Mouse (Mus musculus) central nervous system, embryonic 14 days (tissue): Measurements from ENCODE around the gene Tubb4b. TPM values are rescaled to one million over a fixed set of nuclear protein-coding genes. Genes with fewer than 3 reads are reported as not detected.

Source experiments
- polyA plus RNA-seq: library from polyadenylated mRNA; depleted of rRNA; stranded (reverse); fragments of >200 nt; gene quantifications from 2 replicates; pipeline ENCODE4 v1.2.3, GENCODE M21; 2012; rRNA removed

Tubb4b gene
- polyA plus RNA-seq = 415 and 443 TPM in 2 replicates

GRCm38 (mm10) chr2:25224492-25224765, at the start of gene Tubb4b:
Gene Tubb4b, minus strand, starts transcription at chr2:25224702.

DNA sequence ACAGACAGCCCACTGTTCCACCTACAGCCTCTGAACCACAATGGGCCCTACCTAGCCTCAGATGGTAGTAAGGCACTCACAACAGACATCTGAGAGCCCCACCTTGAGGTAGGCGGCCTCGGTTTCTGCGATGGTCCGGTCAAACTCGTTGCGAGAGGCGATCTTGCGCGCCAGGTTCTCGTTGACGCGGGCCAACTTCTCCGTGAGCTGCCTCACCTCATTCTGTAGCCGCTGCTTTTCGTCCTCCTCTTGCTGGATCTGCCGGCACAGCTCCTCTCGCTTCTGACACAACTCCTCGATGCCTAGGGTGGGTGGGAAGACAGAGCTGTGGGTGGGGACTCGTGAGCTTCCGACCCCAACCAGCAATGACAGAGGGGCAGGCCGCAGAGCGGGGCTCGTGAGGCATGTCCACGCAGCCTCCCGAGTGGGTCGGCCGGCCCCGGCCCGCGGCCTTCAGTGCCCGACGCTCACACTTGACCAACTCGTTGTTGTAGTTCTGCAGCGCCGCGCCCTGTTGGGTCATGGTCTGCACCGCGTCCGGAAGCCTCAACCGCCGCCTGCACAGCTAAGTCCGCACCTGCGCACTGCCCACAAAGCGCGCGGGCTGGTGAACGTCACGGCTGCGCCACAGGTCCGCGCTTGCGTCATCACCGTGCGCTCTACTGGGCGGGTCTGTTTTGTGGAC, 47.5 kb upstream of the Tubb4b start, which contains the start of the genes Ssna1 and Anapc2:
Gene Ssna1, minus strand, starts transcription at position 612 of the 685 bp plus-strand sequence.
Gene Anapc2, plus strand, starts transcription at position 652 of the 685 bp plus-strand sequence.

DNA sequence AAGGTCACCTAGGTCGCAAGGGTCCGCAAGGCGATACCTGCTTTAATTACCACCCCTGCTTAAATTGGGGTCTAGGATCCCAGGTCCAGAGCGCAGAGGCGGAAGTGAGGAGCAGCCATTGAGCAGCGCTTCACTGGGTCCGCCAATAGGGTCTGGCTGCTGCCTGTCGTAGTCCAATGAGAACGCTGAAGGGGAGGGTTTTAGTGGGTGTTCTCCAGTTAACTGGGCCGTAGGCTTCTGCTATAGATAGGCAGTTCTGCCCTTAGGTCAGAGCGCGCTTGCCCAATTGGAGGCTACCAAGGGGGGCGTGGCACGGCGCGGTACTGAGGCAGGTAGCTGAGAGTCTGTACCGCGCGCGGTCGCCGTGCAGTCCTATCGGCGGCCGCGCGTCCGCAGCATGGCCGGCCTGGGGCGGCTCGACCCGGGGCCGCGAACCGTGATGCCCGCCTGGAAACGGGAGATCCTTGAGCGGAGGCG, 37.8 kb upstream of the Tubb4b start, which contains the start of gene Tprn:
Gene Tprn, plus strand, starts transcription at position 328 of the 477 bp plus-strand sequence.

GRCm38 (mm10) chr2:25255284-25255779, 30.8 kb upstream of the Tubb4b start, which contains the start of gene Tmem203:
Gene Tmem203, plus strand, starts transcription at chr2:25255439.

DNA sequence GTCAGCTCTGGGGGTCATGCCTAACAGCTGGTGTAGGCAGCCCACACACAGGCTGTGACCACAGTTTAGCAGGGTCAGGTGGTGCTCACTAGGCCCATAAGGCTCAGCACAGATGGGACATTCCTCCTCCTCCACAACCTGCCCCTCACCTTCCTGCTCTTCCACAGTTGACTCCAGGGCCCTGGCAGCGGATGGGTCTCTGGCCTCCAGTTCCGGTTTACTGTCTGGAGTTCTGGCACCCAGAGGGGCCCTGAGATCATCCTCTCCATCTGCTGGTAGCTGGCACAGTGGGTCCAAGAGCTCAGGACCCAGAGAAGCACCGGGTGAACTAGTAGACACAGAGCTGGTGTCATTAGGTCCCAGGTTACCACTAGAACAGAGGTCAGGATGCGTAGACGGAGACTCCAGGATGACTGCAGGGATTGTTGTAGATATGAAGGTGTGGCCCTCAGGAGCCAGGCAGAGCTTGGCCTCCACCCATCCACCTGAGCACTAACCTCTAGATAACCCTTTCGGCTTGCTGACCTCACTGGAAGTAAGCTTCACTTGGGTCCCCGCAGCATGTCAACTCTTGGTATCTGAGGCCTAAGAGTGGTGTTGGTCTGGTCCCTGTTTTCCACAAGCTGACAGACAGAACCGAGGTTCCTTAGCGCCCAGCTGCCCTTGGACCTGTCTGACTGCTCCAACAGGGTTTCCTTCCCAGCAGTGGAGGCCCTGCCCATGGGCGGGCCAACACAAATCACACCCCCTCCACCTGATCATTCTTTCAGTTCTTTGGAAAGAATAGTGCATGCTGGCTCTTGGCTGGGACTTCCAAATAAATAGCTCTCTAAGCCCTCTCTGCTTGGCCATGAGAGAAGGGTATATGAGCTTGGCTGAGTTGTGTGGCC, 21.9 kb upstream of the Tubb4b start, which contains the start of gene AL732309.1:
Gene AL732309.1, minus strand, starts transcription at position 681 of the 890 bp plus-strand sequence.

DNA sequence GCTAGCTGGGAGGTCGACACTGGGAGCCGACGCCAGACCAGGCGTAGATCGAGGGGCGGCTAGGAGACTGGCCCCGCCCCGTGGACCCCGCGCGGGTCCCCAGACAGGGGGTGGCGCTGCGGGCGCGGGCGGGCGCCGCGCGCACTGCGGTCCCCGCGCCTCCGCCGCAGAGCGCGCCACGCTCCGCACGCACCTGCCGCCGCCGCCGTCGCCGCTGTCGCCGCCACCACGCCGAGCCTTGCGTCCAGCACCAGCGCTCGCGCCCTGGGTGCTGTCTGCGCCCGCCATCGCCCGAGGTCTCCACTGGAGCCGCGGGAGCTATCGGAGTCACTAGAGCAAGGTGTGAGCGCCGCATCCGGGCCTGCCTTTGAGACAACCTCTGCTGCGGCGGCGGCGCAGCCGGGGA, 17.6 kb upstream of the Tubb4b start, which contains the start of the genes Rnf208 and Cysrt1:
Gene Rnf208, plus strand, starts transcription at position 155 of the 406 bp plus-strand sequence.
Gene Cysrt1, minus strand, starts transcription at position 352 of the 406 bp plus-strand sequence.

GRCm38 (mm10) chr2:25236614-25237013, 12.1 kb upstream of the Tubb4b start, which contains the start of gene Rnf224:
Gene Rnf224, minus strand, starts transcription at chr2:25236787.

GRCm38 (mm10) chr2:25234050-25234449, 9.5 kb upstream of the Tubb4b start, which contains the start of gene Slc34a3:
Gene Slc34a3, minus strand, starts transcription at chr2:25234364.

GRCm38 (mm10) chr2:25218445-25218844, 6.1 kb downstream of the Tubb4b start, which contains the start of gene Fam166a:
Gene Fam166a, plus strand, starts transcription at chr2:25218745.

GRCm38 (mm10) chr2:25214444-25214843, 10.1 kb downstream of the Tubb4b start, which contains the start of gene Stpg3:
Gene Stpg3, minus strand, starts transcription at chr2:25214637.

GRCm38 (mm10) chr2:25211121-25211670, 13.3 kb downstream of the Tubb4b start, which contains the start of gene Nelfb:
Gene Nelfb, minus strand, starts transcription at chr2:25211489.

DNA sequence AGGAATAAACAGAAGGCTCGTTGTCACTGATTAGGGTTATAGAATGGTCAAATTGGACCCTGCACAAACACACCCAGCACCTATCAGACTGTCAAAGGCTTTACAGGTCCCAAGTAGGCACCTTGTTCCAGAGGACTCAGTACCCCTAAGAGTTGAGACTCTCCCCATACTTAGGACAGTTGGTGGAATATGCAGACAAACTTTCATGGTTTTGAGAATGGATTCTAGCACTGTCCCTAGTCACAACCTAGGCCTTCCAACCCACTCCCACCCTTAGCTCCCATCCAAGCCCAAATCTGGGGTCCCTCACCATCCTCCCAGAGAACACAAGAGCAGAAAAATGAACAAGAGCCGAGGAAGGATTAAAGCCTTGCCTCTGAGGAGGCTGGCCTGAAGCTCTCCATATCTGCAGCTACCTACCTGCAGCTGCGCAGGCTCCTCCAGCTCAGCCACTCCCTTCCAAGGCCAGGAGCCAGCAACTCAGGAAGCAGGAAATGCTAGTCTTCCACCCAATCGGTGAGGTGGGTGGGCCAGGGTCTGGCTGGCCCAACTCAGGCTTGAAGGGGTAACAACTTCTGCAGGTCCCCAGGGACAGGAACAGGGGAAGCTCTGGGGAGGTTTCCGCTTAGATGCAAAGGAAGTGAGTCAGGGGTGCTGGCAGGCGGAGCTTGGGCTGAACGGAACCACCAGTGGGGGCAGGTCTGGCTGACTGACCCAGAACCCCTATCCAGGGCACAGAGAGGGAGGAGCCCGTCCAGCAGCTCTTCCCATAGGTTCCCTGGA, 28.1 kb downstream of the Tubb4b start, which contains the start of gene Tor4a:
Gene Tor4a, minus strand, starts transcription at position 715 of the 783 bp plus-strand sequence.

DNA sequence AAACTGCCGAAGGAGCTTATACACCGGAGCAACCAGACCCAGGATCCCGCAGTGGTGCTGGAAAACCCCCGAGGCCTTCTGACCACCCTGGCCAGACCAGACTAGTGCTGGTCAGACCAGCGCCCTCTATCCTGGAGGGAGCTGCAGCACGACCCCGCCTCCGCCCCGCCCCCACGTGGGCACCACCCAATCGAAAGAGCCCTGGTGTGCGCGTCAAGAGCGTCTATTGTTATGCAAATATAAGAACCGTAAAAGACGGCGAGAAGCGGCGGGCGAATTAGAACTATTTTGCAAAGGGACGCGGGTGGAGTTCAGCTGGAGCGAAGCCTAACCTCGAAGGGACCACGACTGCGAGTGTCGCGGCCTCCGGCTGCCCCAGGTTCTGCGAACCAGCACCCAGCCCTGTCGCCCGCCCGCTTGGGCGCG, 44.0 kb downstream of the Tubb4b start, which contains the start of gene Nrarp:
Gene Nrarp, plus strand, starts transcription at position 281 of the 426 bp plus-strand sequence.

Other genes starting within 250 kb of the Tubb4b start
- 109 and 115 TPM in 2 replicates for gene Mrpl41, start 249.6 kb downstream of the Tubb4b start, polyA plus RNA-seq
- gene Pnpla7, start 248.7 kb downstream of the Tubb4b start, polyA plus RNA-seq = 6.6 and 6.9 TPM in 2 replicates
- gene Nsmf, start 170.3 kb downstream of the Tubb4b start, polyA plus RNA-seq = 192 and 216 TPM in 2 replicates
- 0.07 TPM in 1 of 2 replicates, not detected in the other for gene Entpd8, start 144.4 kb downstream of the Tubb4b start, polyA plus RNA-seq
- 0.24 TPM in 1 of 2 replicates, not detected in the other for gene Noxa1, start 129.6 kb downstream of the Tubb4b start, polyA plus RNA-seq
- gene Nrarp, start 43.9 kb downstream of the Tubb4b start, polyA plus RNA-seq = 37.0 and 53.2 TPM in 2 replicates
- gene Tor4a, start 27.8 kb downstream of the Tubb4b start, polyA plus RNA-seq = 1.8 and 2.2 TPM in 2 replicates
- 79.8 and 89.6 TPM in 2 replicates for gene Nelfb, start 13.2 kb downstream of the Tubb4b start, polyA plus RNA-seq
- gene Stpg3, start 10.1 kb downstream of the Tubb4b start, polyA plus RNA-seq = not detected in 2 replicates
- 0.13 and 0.33 TPM in 2 replicates for gene Fam166a, start 6.0 kb downstream of the Tubb4b start, polyA plus RNA-seq
- gene Slc34a3, start 9.7 kb upstream of the Tubb4b start, polyA plus RNA-seq = not detected in 2 replicates
- not detected in 2 replicates for gene Rnf224, start 12.1 kb upstream of the Tubb4b start, polyA plus RNA-seq
- 91.0 and 95.4 TPM in 2 replicates for gene Rnf208, start 17.6 kb upstream of the Tubb4b start, polyA plus RNA-seq
- gene Cysrt1, start 17.8 kb upstream of the Tubb4b start, polyA plus RNA-seq = 0.06 and 0.34 TPM in 2 replicates
- gene AL732309.1, start 22.2 kb upstream of the Tubb4b start, polyA plus RNA-seq = 16.3 and 16.9 TPM in 2 replicates
- gene Tmem203, start 30.7 kb upstream of the Tubb4b start, polyA plus RNA-seq = 24.3 and 25.3 TPM in 2 replicates
- gene Tprn, start 37.9 kb upstream of the Tubb4b start, polyA plus RNA-seq = 9.4 and 10.5 TPM in 2 replicates
- gene Ssna1, start 47.7 kb upstream of the Tubb4b start, polyA plus RNA-seq = 122 and 127 TPM in 2 replicates
- gene Anapc2, start 47.8 kb upstream of the Tubb4b start, polyA plus RNA-seq = 121 and 122 TPM in 2 replicates
- gene Tmem210, start 63.4 kb upstream of the Tubb4b start, polyA plus RNA-seq = not detected in 2 replicates
- 0.08 TPM in 1 of 2 replicates, not detected in the other for gene Lrrc26, start 65.2 kb upstream of the Tubb4b start, polyA plus RNA-seq
- gene Grin1, start 94.5 kb upstream of the Tubb4b start, polyA plus RNA-seq = 23.9 and 26.6 TPM in 2 replicates
- gene Man1b1, start 107.6 kb upstream of the Tubb4b start, polyA plus RNA-seq = 28.2 and 34.0 TPM in 2 replicates
- 48.1 and 51.1 TPM in 2 replicates for gene Dpp7, start 131.7 kb upstream of the Tubb4b start, polyA plus RNA-seq
- gene Uap1l1, start 141.0 kb upstream of the Tubb4b start, polyA plus RNA-seq = 4.2 and 6.0 TPM in 2 replicates
- gene Sapcd2, start 147.6 kb upstream of the Tubb4b start, polyA plus RNA-seq = 29.5 and 39.5 TPM in 2 replicates
- 2.0 and 3.8 TPM in 2 replicates for gene Entpd2, start 171.2 kb upstream of the Tubb4b start, polyA plus RNA-seq
- 585 and 599 TPM in 2 replicates for gene Npdc1, start 174.6 kb upstream of the Tubb4b start, polyA plus RNA-seq
- gene Fut7, start 198.6 kb upstream of the Tubb4b start, polyA plus RNA-seq = 0.39 and 0.44 TPM in 2 replicates
- gene Abca2, start 204.0 kb upstream of the Tubb4b start, polyA plus RNA-seq = 43.4 and 48.8 TPM in 2 replicates
- 0.74 and 1.3 TPM in 2 replicates for gene Clic3, start 232.1 kb upstream of the Tubb4b start, polyA plus RNA-seq
- gene Paxx, start 236.4 kb upstream of the Tubb4b start, polyA plus RNA-seq = 122 and 124 TPM in 2 replicates
- gene Ptgds, start 245.3 kb upstream of the Tubb4b start, polyA plus RNA-seq = 65.0 and 127 TPM in 2 replicates